Mouse (Mus musculus): ENCODE data around the gene Topors.
A peak's percentile ranks its signal among the peaks of the same experiment; 100 is the strongest.
"Not testable (repeated sequence)": the region's sequence is repeated elsewhere in the genome, so short reads cannot be mapped to it uniquely, and the experiment has no call there.

Topors gene

GRCm38 (mm10) chr4:40269430-40270032, at the start of gene Topors, which contains the start of gene Smim27:
Gene Topors, minus strand, starts transcription at chr4:40269850.
Gene Smim27, plus strand, starts transcription at chr4:40269579.
- peak; percentile 88 to 89 for DNase-seq

GRCm38 (mm10) chr4:40317404-40317803, 47.8 kb upstream of the Topors start:
- DNase-seq: no peak

GRCm38 (mm10) chr4:40313026-40313425, 43.4 kb upstream of the Topors start:
- no peak for DNase-seq

DNA sequence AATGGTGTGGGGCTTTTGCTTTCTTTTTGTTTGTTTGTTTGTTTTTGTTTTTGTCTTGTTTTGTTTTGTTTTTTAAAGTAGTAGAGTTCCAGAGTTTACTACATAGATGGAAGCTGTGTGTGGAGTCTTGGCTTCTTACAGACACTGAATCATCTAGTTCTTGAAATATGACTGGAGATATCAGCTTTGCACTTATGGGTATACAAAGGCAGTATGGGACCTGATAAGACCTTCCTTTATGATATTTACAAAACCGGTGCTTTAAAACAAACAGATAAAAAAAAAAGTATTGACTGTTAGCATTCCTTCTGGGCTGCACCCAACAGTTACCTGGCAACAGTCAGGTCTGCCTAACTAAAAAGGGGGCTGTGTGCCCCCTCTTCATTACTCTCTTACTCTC, 42.6 kb upstream of the Topors start:
- DNase-seq: no peak

DNA sequence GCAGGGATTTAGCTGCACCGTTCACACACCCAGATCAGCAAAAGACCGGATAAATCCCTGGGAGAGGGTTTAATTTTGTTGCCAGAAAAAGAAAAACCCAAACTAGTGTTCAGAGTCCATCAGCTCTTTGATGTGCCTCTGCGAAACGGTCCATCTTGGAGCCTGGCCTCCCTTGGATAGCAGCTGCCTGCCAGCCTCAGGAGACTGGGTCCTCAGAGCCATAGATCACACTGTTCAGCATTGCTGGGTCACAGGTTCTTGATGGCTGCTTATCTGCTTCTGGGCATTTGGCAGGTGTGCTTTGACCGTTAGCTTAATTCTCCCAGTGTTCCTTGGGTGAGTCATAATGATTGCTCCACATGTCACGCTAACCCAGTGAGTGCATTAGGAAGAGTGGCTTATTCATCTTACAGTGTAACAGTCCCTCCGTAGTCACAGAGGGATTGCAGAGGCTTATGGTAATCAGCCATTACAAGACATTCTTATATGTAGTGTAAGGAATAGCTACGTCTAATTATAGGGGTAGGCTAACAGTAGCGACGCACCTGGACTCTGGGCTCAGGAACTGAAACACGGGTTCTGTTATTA, 41.2 kb upstream of the Topors start:
- DNase-seq: no peak

DNA sequence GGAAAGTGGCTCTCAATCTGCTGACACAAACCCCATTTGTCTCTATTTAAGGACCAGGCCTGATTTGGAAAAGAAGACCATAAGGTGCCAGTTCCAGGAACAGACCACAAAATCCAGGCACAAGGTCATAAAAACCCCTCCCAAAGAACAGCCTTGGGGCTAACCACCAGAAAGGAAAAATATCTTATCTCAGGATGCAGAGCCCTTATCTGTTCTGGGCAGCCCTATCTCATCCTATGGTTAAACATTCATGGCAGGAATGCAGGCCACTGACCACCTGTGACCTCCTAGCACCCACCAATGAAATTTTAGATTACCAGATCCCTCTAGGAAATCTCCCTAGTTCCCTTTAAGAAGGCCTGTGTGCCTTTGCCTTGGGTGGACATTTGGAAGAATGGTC, 40.0 kb upstream of the Topors start:
- no peak for DNase-seq

DNA sequence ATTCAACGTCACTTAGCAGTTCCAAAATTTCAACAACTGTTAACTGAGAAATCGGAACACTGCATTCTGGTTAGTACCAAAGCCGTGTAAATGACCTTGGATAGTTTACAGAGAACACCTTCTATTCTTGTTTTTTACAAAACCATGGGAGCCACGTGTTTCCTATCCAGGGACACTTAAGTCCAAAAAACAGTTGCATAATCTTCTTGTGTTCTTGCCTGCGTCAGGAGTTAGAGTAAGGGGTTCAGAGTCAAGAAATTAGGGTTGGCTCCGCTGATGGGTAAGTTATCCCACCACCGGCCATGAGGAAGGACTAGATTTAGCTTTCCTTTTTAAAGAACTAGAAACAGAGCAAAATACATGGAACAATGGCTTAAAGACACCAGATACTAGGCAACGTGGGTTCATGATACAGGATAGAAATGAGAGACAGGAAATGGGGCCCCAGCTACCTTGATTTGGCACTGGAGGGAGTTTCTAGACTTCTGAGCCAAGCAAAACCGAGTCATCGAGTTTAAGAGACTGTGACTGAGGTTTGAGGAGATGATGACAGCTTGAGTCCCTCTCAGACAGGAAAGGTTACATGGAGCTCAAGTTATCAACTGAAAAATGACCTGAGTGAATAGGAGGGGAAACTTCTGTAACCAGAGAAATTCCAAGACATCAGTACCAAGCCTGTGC, 32.9 kb upstream of the Topors start:
- DNase-seq: no peak

DNA sequence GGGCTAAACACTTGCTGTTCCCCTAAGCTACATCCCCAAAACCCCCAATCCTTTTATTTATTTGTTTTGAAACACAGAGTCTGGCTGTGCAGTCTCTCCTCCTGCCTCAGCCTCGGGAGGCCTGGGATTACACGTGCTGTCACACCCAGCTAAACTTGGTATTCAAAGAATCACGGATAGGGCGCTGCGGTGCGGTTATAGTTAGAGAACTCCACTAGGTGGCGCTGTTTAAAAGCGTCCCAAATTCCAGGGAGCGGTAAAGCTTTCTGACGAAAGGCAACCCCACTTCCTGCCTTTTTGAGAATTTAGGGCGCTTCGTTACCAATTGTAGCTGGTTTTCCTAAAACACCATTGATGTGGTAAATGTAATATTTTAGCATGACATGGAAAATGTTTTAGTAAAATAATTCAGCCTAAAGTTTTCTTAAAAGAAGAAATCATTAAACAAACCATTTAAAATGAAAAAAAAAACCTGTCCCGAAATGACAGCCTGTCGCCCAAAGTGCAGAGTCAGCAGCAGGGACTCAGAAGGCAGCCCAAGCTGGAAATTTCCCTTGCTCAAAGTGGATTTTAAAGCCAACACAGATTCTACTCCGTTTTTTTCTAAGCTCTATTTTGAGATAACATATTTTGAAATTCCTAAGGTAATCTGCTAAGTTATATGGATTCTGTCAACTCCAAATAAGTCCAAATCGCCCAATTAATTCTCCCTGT, 31.6 kb upstream of the Topors start:
- peak; percentile 15 to 49 for DNase-seq

- no peak for DNase-seq
These were observed 29.5 kb upstream of the Topors start for GRCm38 (mm10) chr4:40299169-40299568.

DNA sequence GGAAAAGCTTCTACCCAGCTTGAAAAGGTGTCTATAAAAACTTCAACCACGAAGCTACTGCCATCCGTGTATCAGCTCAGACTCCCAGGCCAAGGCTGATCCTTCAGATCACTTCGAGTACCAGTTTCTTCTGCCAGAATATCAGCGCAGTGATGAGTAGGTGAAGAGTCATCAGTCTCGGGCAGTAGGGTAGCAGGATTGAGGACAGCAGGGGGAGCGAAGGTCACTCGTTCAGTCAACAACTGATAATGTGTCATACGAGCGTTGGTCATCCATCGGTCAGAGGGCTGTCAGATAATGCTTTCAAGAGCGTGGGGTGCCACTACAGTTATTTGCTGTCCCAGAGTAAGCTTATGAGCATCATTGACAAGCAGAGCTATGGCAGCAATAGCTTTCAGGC, 21.9 kb upstream of the Topors start:
- not testable (repeated sequence) for DNase-seq

GRCm38 (mm10) chr4:40289046-40289445, 19.4 kb upstream of the Topors start:
- no peak for DNase-seq

GRCm38 (mm10) chr4:40287415-40287814, 17.8 kb upstream of the Topors start:
- DNase-seq: no peak

GRCm38 (mm10) chr4:40285582-40285981, 15.9 kb upstream of the Topors start:
- peak; percentile 20 to 73 for DNase-seq

DNA sequence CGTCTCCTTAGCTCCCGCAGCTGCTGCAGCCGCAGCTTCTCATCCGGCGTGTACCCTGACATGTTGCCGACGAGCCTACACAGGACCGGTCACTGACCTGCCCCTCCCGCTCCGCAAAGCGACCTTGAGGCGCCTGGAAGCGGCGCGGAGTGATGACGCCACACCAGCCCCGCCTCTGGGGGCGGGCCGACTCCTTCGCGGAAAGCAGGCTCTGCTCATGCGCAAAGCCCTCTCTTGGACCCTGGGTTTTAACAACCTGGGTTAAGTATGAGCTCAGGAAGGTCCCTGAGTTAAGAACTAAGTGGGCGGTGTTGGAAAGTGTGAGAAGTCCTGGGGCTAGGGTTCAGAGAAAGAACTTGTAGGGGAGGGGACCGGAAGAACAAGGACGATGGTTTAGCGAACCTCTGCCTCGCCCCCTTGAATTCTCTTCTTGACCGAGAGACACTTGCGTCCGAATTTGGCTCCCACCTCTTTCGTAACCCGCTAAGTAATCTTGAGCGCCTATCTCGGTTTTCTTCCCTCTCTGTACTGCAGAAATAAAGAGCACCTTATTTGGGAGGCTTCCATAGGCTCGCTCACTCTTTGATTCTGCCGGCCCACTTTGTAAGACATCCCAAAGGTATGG, 9.7 kb upstream of the Topors start, which contains the start of gene Ndufb6:
Ndufb6 (minus strand) TSS at position 146 of the 625 bp plus-strand sequence.
- DNase-seq: peak; percentile 89 to 91

DNA sequence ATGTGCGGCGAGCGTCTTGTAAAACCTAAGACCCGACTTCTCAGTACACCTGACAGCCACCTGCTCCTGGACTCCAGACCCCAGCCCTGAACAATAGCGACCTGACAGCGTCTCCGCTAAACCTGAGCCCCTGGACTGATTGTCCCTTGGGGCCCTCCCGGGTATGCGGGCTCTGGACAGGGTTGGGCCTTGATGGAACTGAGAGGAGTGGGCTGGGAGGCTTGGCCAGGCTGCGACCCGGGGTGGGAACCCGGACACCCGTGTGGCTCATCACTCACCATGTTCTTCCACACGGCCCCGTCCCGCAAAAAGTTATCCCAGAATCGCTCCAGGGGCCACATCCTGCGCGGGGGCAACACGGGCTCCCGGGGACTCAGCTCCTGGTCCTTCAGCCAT, 9.2 kb upstream of the Topors start:
- no peak for DNase-seq

DNA sequence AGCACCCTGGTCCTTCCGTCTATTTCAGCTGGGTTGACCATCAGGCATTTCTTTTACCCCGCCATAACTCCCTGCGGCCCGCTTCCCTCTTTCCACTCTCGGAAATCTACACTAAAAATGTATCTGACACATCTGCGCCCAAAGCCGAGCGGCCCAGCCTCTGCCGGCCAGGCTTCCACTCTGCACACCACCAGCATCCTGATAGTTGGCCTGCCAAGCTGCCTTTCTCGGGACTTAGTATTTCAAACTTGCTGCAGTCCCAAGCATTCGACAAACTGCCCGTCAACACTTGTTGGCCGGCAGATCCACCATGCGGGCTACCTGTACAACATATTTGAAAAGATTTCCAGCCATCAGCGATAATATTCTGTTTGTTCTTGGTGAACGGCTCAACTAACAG, 815 bp downstream of the Topors start:
- DNase-seq: no peak

GRCm38 (mm10) chr4:40268204-40268813, 1.3 kb downstream of the Topors start:
- peak; percentile 84 to 88 for DNase-seq

DNA sequence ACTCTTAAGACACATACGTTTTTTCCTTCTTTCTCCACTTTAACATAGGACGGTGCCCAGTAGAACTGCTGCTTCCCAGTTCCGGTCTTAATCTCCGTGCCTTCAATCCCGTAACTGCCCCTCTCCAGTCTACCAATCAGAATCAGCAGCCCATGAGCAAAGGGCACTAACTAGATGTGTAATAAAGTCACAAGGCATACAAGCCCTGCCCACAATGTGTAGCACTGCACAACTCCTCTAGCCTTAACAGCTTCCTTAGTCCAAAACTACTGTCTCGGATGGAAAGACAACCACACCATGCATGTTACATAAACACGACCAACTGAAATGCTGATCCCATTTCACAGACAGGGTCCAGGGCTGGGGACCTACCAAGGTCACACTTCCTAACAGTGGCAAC, 2.0 kb downstream of the Topors start:
- no peak for DNase-seq

GRCm38 (mm10) chr4:40264321-40264720, 5.3 kb downstream of the Topors start:
- no peak for DNase-seq

DNA sequence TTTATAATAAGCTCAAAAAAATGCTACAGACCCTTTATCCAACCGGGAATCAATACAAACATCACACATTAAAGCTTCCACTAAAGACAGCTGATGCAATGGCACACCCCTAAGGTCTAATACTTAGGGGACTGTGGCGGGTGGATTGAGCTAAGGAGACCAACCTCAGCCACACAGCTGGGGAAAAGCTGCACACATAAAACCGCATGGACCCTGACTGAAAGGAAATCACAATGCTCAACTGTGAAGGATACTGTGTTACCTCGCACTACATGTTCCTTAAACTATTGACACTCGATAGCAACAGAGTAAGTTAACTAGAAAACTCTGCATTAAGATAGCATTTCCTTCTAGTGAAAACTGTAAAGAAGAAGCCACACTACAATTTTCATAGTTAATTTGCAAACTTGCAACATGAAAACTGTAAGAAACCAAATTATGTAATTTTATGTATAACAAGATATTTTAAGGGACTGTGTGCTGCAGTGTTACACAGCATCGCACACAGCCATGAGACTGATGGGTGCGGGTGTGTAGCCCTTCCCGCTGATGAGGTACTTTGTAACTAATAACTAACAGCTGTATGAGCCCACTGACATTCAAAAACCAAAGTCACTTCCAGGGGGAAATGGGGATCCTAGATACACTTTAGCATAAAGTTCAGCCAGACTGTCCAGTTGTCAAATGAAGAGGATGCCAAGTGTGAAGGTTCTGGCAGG, 15.1 kb downstream of the Topors start:
- no peak for DNase-seq

DNA sequence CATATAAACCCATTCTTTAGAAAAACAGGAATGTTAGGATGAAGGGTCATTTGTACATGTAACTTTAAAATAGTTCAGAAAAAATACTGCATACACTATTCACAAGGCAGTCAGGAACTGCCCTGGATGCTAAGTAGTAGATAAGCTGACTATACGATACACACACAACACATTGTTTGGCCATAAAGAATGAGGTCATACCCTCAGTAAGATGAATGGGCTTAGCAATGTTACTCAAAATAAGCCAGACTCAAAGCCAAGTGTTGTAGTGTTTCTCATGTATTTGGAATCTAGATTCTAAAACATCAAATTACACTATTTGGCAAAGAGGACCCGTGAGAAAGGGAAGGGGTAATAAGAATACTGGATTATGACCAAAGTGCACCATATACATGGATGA, 15.9 kb downstream of the Topors start:
- no peak for DNase-seq

DNA sequence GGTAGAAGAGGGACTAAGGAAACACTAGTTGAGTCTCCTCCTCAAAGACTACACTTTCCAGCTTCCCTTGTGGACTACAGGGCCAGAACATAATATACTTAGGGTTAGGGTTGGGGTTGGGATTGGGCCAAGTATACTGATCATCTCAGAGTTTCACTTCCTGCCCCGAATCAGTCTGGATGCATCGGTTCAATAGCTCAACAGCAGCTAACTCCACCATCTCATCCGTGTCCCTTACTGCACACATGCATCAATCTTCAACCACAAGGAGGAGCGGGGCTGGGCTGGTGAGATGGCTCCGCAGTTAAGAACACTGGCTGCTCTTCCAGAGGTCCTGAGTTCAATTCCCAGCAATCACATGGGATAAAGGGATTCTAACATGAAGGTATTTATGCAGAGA, 18.7 kb downstream of the Topors start:
- DNase-seq: no peak

All from spleen, adult 18-20 months (tissue).